Mouse (Mus musculus) forebrain, embryonic 14.5 days (tissue): ENCODE data around the gene Bmper. TPM values are rescaled to one million over a fixed set of nuclear protein-coding genes. Genes with fewer than 3 reads are reported as not detected.

Source experiments
- ATAC-seq: fragments of 200-750 bp; cut with Nextera tagmentation; 2 replicates; pipeline ENCODE4 v1.8.0; 2017; ENCODE audit warnings: mild to moderate bottlenecking, moderate library complexity
- DNase-seq: peaks from one replicate; pipeline ENCODE4 v3.0.0-alpha.2; 2015; ENCODE audit warnings: low spot score
- H3K27ac ChIP-seq: fragments of 300-500 bp; sonication (generic); 2 replicates; pipeline ENCODE4 v1.5.1; 2014; ENCODE audit warnings: low read depth, mild to moderate bottlenecking, control low read depth, low read length, moderate library complexity
- H3K27me3 ChIP-seq: fragments of 300-500 bp; sonication (generic); replicated peaks from 2 replicates; pipeline ENCODE4 v1.6.1; 2014; ENCODE audit warnings: low read length, control low read depth, mixed read lengths; ENCODE audit not compliant: control insufficient read depth, insufficient read depth
- H3K36me3 ChIP-seq: fragments of 300-500 bp; sonication (generic); 2 replicates; pipeline ENCODE4 v1.6.1; 2014; ENCODE audit warnings: low read length, control low read depth; ENCODE audit not compliant: control insufficient read depth, insufficient read depth
- H3K4me1 ChIP-seq: fragments of 300-500 bp; sonication (generic); 2 replicates; pipeline ENCODE4 v1.6.1; 2014; ENCODE audit warnings: antibody characterized with exemption, low read length, control low read depth; ENCODE audit not compliant: control insufficient read depth, insufficient read depth
- H3K4me2 ChIP-seq: fragments of 300-500 bp; sonication (generic); 2 replicates; pipeline ENCODE4 v1.6.1; 2014; ENCODE audit warnings: mild to moderate bottlenecking, control low read depth, low read length
- H3K4me3 ChIP-seq: fragments of 300-500 bp; sonication (generic); 2 replicates; pipeline ENCODE4 v1.5.1; 2014; ENCODE audit warnings: low read depth, low read length, control low read depth
- H3K9ac ChIP-seq: fragments of 300-500 bp; sonication (generic); 2 replicates; pipeline ENCODE4 v1.6.1; 2014; ENCODE audit warnings: mild to moderate bottlenecking, low read length, control low read depth, moderate library complexity
- H3K9me3 ChIP-seq: fragments of 300-500 bp; sonication (generic); replicated peaks from 2 replicates; pipeline ENCODE4 v1.6.1; 2016; ENCODE audit warnings: low read length, control low read depth, mixed read lengths; ENCODE audit not compliant: control insufficient read depth
- WGBS: fragments of 180-500 bp; shearing (Covaris S2); extraction: QIAGEN DNeasy Blood & Tissue Kit; methylation state at CpG from one replicate; pipeline ENCODE4 v1.1.7; 2014; 5-methylcytosine and 5-hydroxymethylcytosine counted together
- polyA plus RNA-seq: library from polyadenylated mRNA; unstranded; fragments of >200 nt; fragmentation: Nextera tagmentation; extraction: Ambion mirVana; gene quantifications from 2 replicates; pipeline ENCODE4 v1.2.1, GENCODE M21; 2014

Gene Bmper
- polyA plus RNA-seq, 1 experiment from 2014 or later = 13.9 TPM

DNA sequence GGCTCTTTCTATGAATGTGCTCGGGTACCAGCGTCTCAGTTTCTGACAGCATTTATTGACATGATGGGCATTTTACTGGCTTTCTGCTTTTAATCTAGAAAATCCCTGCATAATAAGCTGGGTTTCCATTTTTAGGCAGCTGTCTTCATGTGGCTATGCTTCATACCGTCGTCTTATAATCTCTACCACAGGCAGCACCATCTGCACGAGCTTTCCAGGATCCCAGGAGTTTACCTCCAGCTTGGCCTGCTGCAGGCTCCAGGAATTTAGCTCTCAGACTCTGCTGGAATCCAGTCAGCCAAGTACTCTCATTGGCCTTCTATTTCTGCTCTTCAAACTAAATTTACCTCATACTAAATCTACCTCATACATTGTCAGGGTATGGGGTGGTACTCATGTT, 219.3 kb downstream of the Bmper start:
- ATAC-seq = no peak
- H3K9ac ChIP-seq = no peak overlapping the region
- no peak overlapping the region for H3K4me2 ChIP-seq
- no peaks in the 10 kb centered on the region for H3K4me1 ChIP-seq
- no peak overlapping the region for H3K27ac ChIP-seq
- H3K36me3 ChIP-seq = no peaks in the 10 kb centered on the region
- 72% methylated on average over 5 of the region's 5 CpGs for WGBS
- no peak for DNase-seq
- H3K9me3 ChIP-seq = no peaks in the 10 kb centered on the region
- H3K27me3 ChIP-seq = no peaks in the 10 kb centered on the region
- no peak overlapping the region for H3K4me3 ChIP-seq

DNA sequence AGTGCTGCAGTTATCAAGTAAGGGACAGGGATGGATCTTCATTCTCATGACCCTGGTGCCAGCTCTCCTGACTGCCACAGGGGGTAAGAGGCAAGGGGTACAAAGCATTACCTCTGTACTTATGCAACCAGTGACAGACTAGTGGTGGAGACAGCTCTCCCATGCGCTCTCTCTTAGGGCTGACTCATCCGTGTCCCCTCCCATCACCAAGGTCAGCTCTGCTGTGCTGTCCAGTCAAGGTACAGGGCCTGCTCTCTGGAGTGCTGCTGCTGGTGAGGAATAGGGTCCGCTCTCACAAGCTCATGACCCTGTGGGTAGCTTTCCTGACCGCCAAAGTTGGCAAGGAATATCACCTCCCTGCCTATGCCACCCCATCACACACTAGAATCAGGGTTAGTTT, 222.1 kb downstream of the Bmper start:
- no peak overlapping the region for H3K4me2 ChIP-seq
- no peak overlapping the region for H3K9ac ChIP-seq
- DNase-seq (no peak), ATAC-seq (no peak)
- H3K4me1 ChIP-seq = no peaks in the 10 kb centered on the region
- H3K36me3 ChIP-seq = no peaks in the 10 kb centered on the region
- H3K9me3 ChIP-seq = no peaks in the 10 kb centered on the region
- no peak overlapping the region for H3K27ac ChIP-seq
- WGBS = 99% methylated on average over 4 of the region's 4 CpGs
- no peak overlapping the region for H3K4me3 ChIP-seq
- no peaks in the 10 kb centered on the region for H3K27me3 ChIP-seq

DNA sequence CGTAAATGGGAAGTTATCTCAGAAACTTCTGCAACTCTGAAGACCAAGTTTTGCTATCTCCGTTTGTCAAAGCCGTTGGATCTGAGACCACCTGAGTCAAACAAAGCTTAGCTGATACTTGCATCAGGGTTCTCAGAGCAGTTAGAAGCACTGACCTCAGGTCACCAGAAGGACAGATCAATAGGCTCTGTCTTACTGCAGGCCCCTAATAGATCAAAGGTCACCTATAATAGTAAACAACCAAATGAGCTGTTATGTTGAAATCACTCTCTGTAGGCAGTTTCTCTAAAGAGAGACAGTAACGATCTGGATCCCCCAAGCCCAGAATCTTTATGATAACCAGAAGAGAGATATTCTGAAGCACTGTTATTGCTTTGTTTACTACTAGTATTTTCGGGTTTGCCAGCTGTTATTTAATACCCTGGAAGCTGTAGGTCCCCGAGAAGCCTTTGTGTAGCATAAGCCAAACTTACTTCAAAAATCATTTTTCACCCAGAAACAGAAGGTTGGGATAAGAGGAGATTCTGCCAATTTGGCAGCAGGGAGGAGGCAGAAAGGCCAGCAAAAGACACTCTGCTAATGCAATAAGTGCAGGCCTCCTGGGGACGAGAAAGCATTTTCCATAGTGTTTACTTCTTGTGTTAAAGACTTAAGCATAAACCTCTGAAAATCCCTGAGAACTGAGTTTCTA, 224.5 kb downstream of the Bmper start:
- no peak for DNase-seq
- H3K27me3 ChIP-seq = no peaks in the 10 kb centered on the region
- no peaks in the 10 kb centered on the region for H3K36me3 ChIP-seq
- H3K9ac ChIP-seq = no peak overlapping the region
- no peaks in the 10 kb centered on the region for H3K9me3 ChIP-seq
- H3K4me1 ChIP-seq = no peaks in the 10 kb centered on the region
- 72% methylated on average over 7 of the region's 7 CpGs for WGBS
- H3K27ac ChIP-seq = no peak overlapping the region
- H3K4me3 ChIP-seq = no peak overlapping the region
- ATAC-seq = no peak
- no peak overlapping the region for H3K4me2 ChIP-seq

DNA sequence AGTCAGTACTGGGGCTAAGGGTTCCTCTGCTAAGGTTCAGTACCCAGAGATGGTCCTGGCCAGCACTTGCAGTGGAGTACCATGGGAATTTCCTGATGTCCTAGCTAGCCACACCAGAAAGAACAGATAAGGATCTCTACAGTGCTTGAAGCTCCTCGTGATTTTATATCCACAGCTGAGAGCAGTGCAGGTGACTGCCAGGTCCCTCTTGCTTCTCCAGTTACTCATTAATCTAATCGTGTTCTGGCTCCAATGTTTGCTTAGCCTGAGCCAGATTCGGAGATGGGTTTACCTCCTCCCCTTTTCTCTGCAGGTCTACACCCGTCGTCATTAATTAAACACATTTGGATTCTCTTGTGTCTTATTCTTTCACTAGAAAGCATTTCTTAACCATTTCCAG, 230.4 kb downstream of the Bmper start:
- no peaks in the 10 kb centered on the region for H3K27me3 ChIP-seq
- 25% methylated on average over 5 of the region's 5 CpGs for WGBS
- ATAC-seq (no peak), DNase-seq (peak; percentile 32)
- no peaks in the 10 kb centered on the region for H3K9me3 ChIP-seq
- H3K4me3 ChIP-seq = no peak overlapping the region
- H3K9ac ChIP-seq = no peak overlapping the region
- H3K4me2 ChIP-seq = no peak overlapping the region
- no peaks in the 10 kb centered on the region for H3K4me1 ChIP-seq
- H3K27ac ChIP-seq = no peak overlapping the region
- H3K36me3 ChIP-seq = no peaks in the 10 kb centered on the region

DNA sequence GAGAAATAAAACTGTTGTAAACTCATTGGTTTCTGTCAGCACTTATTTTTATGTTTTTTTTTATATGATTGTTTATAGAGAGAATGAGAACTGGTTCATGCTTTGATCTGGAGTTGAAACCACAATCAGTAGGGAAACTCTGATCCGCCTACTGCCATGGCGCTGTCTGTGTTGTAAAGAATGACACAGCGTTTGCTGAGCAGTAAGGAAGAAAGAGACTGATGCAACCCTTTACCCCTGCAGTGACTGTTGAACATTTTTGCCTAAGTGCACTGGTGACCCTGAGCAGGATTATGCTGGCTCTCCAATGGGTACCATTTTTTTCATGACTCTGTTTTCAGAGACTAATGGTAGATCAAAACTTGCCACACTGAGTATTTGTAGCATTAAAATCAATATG, 234.3 kb downstream of the Bmper start:
- no peak for DNase-seq
- Histone ChIP-seq H3K27me3 (no peaks in the 10 kb centered on the region), H3K27ac (no peak overlapping the region), H3K9me3 (no peaks in the 10 kb centered on the region), H3K36me3 (no peaks in the 10 kb centered on the region), H3K4me2 (no peak overlapping the region), H3K9ac (no peak overlapping the region), H3K4me3 (no peak overlapping the region), H3K4me1 (peaks cover 7% of the 10 kb centered on the region)
- ATAC-seq = no peak
- 77% methylated on average over 3 of the region's 3 CpGs for WGBS

DNA sequence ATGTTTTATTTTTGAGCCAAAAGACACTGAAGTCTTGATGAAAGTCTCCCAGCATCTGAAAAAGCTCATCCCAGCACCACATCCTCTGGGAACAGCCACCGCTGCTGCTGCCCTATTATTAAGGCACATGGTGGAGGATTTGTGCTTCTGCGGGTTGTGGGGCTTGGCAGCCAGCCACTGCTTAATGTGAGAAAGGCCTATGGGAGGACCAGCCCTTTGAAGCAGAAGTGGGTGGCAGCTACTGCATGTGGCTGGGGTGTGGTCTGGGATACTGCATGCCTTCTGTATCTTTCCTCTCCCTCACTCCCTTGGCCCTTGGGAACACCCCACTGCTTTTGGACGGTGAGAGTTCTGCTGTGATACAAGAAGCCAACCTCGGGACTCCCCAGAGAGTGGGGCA, 237.8 kb downstream of the Bmper start:
- Histone ChIP-seq H3K4me2 (no peak overlapping the region), H3K27me3 (no peaks in the 10 kb centered on the region), H3K36me3 (no peaks in the 10 kb centered on the region), H3K4me3 (no peak overlapping the region), H3K9me3 (no peaks in the 10 kb centered on the region), H3K9ac (no peak overlapping the region), H3K4me1 (peaks cover 7% of the 10 kb centered on the region), H3K27ac (no peak overlapping the region)
- WGBS = 29% methylated on average over 4 of the region's 4 CpGs
- ATAC-seq = peak; percentile 72
- DNase-seq = peak; percentile 77

DNA sequence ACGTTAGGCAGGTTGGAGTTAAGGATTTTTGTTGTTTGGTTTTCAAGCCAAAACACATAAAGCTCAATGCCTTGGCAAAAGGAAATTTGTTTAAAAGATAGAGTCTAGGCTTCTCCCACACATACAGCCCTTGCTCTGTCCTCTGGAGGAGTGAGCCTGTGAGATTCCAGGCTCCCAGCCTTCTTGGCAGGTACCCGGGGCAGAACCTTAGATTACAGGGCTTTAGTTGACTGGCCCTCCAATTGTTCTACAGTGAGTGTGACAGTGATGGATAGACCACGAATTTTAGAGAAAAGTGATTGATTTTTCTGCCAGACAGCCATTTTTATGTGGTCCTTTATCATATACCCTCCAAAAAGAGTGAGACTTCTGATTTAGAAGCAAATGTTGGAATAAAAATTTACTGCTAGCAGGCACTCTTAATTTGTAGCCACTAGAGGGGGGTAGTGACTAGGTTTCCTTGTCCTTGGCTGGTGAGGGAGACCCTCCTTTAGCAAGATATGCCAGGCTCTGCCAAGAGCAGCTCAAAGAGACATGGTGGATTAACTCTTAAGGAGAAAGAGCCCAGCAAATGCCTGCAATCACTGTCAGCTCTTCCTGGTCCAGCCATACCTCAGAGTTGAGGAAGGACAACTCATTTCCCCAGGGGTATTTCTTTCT, 240.2 kb downstream of the Bmper start:
- DNase-seq (peak; percentile 95), ATAC-seq (peak; percentile 89)
- H3K4me1 ChIP-seq = peaks cover 7% of the 10 kb centered on the region
- no peak overlapping the region for H3K27ac ChIP-seq
- no peak overlapping the region for H3K4me3 ChIP-seq
- no peaks in the 10 kb centered on the region for H3K9me3 ChIP-seq
- H3K4me2 ChIP-seq = no peak overlapping the region
- no peaks in the 10 kb centered on the region for H3K36me3 ChIP-seq
- no peak overlapping the region for H3K9ac ChIP-seq
- 35% methylated on average over 3 of the region's 3 CpGs for WGBS
- H3K27me3 ChIP-seq = no peaks in the 10 kb centered on the region

DNA sequence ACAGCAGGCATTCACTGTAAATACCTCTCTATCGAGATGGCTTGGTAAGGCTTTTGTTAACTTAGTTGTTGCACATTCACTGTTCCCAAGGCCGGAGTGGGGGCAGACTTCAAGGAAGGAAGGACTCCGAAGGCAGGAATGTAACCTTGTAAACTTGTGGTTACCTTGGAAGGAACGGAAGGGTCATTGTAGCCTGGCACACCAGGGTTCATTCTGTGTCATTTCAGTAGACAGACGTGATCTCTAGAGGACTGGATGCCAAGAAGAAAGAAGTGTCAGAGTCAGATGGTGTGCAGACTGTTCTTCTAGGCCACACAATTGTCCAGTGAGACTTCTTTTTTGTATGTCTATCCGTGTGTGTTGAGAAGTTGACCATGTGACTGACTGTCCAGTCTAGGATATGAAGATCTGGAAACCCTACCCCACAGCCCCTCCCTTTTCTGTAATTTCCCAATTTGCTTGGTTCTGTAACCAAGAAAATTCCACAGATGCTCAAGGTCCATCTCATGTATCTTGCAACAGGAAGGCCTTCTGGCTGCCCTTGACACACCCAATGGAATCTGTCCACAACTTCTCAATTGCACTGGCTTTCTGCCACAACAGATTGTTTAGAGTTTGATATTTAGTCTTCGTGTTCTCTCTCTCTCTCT, 242.2 kb downstream of the Bmper start:
- H3K27ac ChIP-seq = no peak overlapping the region
- WGBS = 79% methylated on average over 7 of the region's 7 CpGs

DNA sequence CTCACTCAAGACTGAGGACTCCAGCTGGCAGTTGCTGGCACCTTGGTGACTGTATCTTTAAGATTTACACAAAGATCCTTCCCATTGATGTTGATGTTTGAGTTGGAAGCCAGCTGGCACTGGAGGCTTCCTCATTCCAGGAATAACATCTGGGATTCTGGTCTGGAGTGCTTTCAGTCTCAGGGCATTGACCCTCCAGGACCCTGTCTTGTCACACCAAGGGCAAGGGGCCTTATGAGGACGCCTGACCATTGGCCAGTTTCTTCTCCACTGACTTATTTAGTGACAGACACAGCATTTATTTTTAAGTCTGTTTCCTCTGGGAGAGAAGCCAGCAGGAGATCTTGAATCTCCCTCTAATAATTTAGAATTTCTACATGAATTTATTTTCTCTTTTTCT, 247.0 kb downstream of the Bmper start:
- no peaks in the 10 kb centered on the region for H3K36me3 ChIP-seq
- WGBS = 96% methylated on average over 1 of the region's 1 CpGs
- DNase-seq (no peak), ATAC-seq (no peak)
- H3K27me3 ChIP-seq = no peaks in the 10 kb centered on the region
- no peak overlapping the region for H3K4me3 ChIP-seq
- no peak overlapping the region for H3K27ac ChIP-seq
- no peaks in the 10 kb centered on the region for H3K9me3 ChIP-seq
- H3K4me1 ChIP-seq = no peaks in the 10 kb centered on the region
- H3K9ac ChIP-seq = no peak overlapping the region
- no peak overlapping the region for H3K4me2 ChIP-seq

More for the DNA sequence above, 242.2 kb downstream of the Bmper start:
- Histone ChIP-seq H3K4me1 (peaks cover 7% of the 10 kb centered on the region), H3K9me3 (no peaks in the 10 kb centered on the region), H3K36me3 (no peaks in the 10 kb centered on the region), H3K27me3 (no peaks in the 10 kb centered on the region), H3K4me3 (no peak overlapping the region), H3K9ac (no peak overlapping the region), H3K4me2 (no peak overlapping the region)
- no peak for ATAC-seq
- DNase-seq = no peak
